Comparison of ENCODE assay signal across 9 mouse cellular contexts in genomic region chr15:95794611-95795565, GRCm38 (mm10). TPM values are rescaled to one million over a fixed set of nuclear protein-coding genes. Genes with fewer than 3 reads are reported as not detected.
A peak's percentile ranks its signal among the peaks of the same experiment; 100 is the strongest.
DNase-seq lines count a peak whose midpoint lies in the region; ATAC-seq and TF ChIP-seq lines count a peak whose summit lies in the region.
"Had no signal": no experiment of that assay in that cellular context is flagged by ENCODE, and none has a peak within 500 bp of the region (broad histone marks: within the 10 kb centered on the region; RNA-seq: fewer than 3 reads in every experiment).

No protein-coding gene starts in this region.

- no peaks in the 10 kb centered on the region for H3K27me3 ChIP-seq in kidney, embryonic 16.5 days (ENCODE audit: insufficient read depth, low read length)
- no peaks in the 10 kb centered on the region for H3K27me3 ChIP-seq in kidney, embryonic 14.5 days (ENCODE audit: control insufficient read depth, insufficient read depth, low read length)
- no peaks in the 10 kb centered on the region for H3K27me3 ChIP-seq in midbrain, embryonic 10.5 days (ENCODE audit: low read depth, poor library complexity, severe bottlenecking)
- H3K27me3 ChIP-seq in midbrain, embryonic 15.5 days (replicated peaks) = no peaks in the 10 kb centered on the region
- H3K27me3 ChIP-seq: limb, embryonic 13.5 days had no signal

- peaks cover 61% of the 10 kb centered on the region for H3K4me1 ChIP-seq in kidney, embryonic 16.5 days (ENCODE audit: insufficient read depth, low read length)
- H3K4me1 ChIP-seq in kidney, embryonic 14.5 days (ENCODE audit: control insufficient read depth, insufficient read depth, low read length) = peaks cover 45% of the 10 kb centered on the region
- H3K4me1 ChIP-seq in bone marrow, adult 2 months (ENCODE audit: control insufficient read depth, insufficient read depth, low read length) = peaks cover 11% of the 10 kb centered on the region
- peaks cover 29% of the 10 kb centered on the region for H3K4me1 ChIP-seq in midbrain, embryonic 10.5 days
- H3K4me1 ChIP-seq in midbrain, embryonic 15.5 days = peaks cover 31% of the 10 kb centered on the region

- TF ChIP-seq POLR2A in bone marrow, adult 2 months (IDR thresholded peaks at IDR 0.05; ENCODE audit: borderline replicate concordance, control insufficient read depth, low read depth, low read length) = no peak

- no peak overlapping the region for H3K4me3 ChIP-seq in kidney, embryonic 16.5 days (ENCODE audit: low read length)
- no peak overlapping the region for H3K4me3 ChIP-seq in kidney, embryonic 14.5 days (ENCODE audit: low read length)
- H3K4me3 ChIP-seq in bone marrow, adult 2 months (replicated peaks; ENCODE audit: control insufficient read depth, low read depth, low read length) = no peak overlapping the region
- H3K4me3 ChIP-seq in midbrain, embryonic 10.5 days = no peak overlapping the region
- H3K4me3 ChIP-seq in midbrain, embryonic 15.5 days = no peak overlapping the region
- H3K4me3 ChIP-seq: limb, embryonic 13.5 days had no signal

- no peaks in the 10 kb centered on the region; the same call in 1 of the 2 replicates for H3K36me3 ChIP-seq in kidney, embryonic 16.5 days (ENCODE audit: insufficient read depth, low read length)
- H3K36me3 ChIP-seq in kidney, embryonic 14.5 days (ENCODE audit: control insufficient read depth, insufficient read depth, low read length) = no peaks in the 10 kb centered on the region
- peaks cover 30% of the 10 kb centered on the region for H3K36me3 ChIP-seq in midbrain, embryonic 10.5 days
- no peaks in the 10 kb centered on the region for H3K36me3 ChIP-seq in midbrain, embryonic 15.5 days (replicated peaks)

- 54% methylated on average over 10 of the region's 10 CpGs for WGBS in kidney, embryonic 16.5 days
- 58% methylated on average over 10 of the region's 10 CpGs for WGBS in kidney, embryonic 14.5 days
- 41% methylated on average over 10 of the region's 10 CpGs for WGBS in bone marrow, adult 2 months
- 29% methylated on average over 10 of the region's 10 CpGs for WGBS in large intestine, adult 2 months
- 90% methylated on average over 10 of the region's 10 CpGs for WGBS in midbrain, embryonic 10.5 days
- WGBS in midbrain, embryonic 15.5 days = 73% methylated on average over 10 of the region's 10 CpGs

- H3K27ac ChIP-seq in kidney, embryonic 16.5 days (ENCODE audit: low read length) = peak overlapping the region; percentile 23; the same call in 1 of the 2 replicates
- no peak overlapping the region for H3K27ac ChIP-seq in kidney, embryonic 14.5 days (ENCODE audit: low read depth, low read length)
- peak overlapping the region; percentile 47; the same call in 1 of the 2 replicates for H3K27ac ChIP-seq in bone marrow, adult 2 months (ENCODE audit: control insufficient read depth, insufficient read depth, low read depth, low read length, poor library complexity)
- no peak overlapping the region for H3K27ac ChIP-seq in midbrain, embryonic 10.5 days (replicated peaks)
- no peak overlapping the region for H3K27ac ChIP-seq in midbrain, embryonic 15.5 days
- H3K27ac ChIP-seq: limb, embryonic 13.5 days had no signal

- no peak for TF ChIP-seq CTCF in bone marrow, adult 2 months (IDR thresholded peaks at IDR 0.05; ENCODE audit: control insufficient read depth, insufficient read depth, low read length)

- H3K9me3 ChIP-seq in kidney, embryonic 16.5 days (ENCODE audit: low read length) = no peaks in the 10 kb centered on the region
- no peaks in the 10 kb centered on the region for H3K9me3 ChIP-seq in kidney, embryonic 14.5 days (ENCODE audit: control insufficient read depth, low read length)
- no peaks in the 10 kb centered on the region for H3K9me3 ChIP-seq in midbrain, embryonic 10.5 days (replicated peaks)
- no peaks in the 10 kb centered on the region for H3K9me3 ChIP-seq in midbrain, embryonic 15.5 days
- H3K9me3 ChIP-seq: limb, embryonic 13.5 days had no signal

- no peak overlapping the region for H3K4me2 ChIP-seq in kidney, embryonic 16.5 days (replicated peaks; ENCODE audit: low read depth, low read length)
- no peak overlapping the region for H3K4me2 ChIP-seq in kidney, embryonic 14.5 days (replicated peaks; ENCODE audit: low read depth, low read length)
- no peak overlapping the region for H3K4me2 ChIP-seq in midbrain, embryonic 15.5 days
- H3K4me2 ChIP-seq: limb, embryonic 13.5 days had no signal

- DNase-seq in large intestine, adult 2 months (ENCODE audit: low read depth, low spot score) = peak; percentile 93
- DNase-seq in spleen, postnatal 4 days (ENCODE audit: low spot score in 2 of 2) = peak; percentile 59 to 71
- no peak for DNase-seq in embryo, embryonic 10 days (ENCODE audit: low spot score)
- no peak for DNase-seq in midbrain, embryonic 10.5 days (ENCODE audit: low spot score)

- no peak for ATAC-seq in kidney, embryonic 16.5 days (ENCODE audit: low FRiP score, low TSS enrichment)
- ATAC-seq in kidney, embryonic 14.5 days (ENCODE audit: low FRiP score, low TSS enrichment) = no peak
- ATAC-seq in midbrain, embryonic 15.5 days (replicated peaks) = no peak

- H3K9ac ChIP-seq in kidney, embryonic 16.5 days (replicated peaks; ENCODE audit: low read length) = no peak overlapping the region
- H3K9ac ChIP-seq in kidney, embryonic 14.5 days (ENCODE audit: low read depth, low read length) = no peak overlapping the region
- no peak overlapping the region for H3K9ac ChIP-seq in midbrain, embryonic 15.5 days
- H3K9ac ChIP-seq: limb, embryonic 13.5 days had no signal

RNA-seq across cellular contexts. Expression of gene Ano6, which starts 4.2 kb away (rescaled TPM):
- polyA plus RNA-seq in kidney, embryonic 16.5 days (2015; fragmentation: Nextera tagmentation; extraction: Ambion mirVana) = 54.4 and 67.2 TPM in 2 replicates
- 34.1 and 54.3 TPM in 2 replicates for polyA plus RNA-seq in kidney, embryonic 14.5 days (2014; fragmentation: Nextera tagmentation; extraction: Ambion mirVana)
- polyA plus RNA-seq in bone marrow, adult 2 months (2011; ENCODE audit: insufficient read depth, insufficient read length, low replicate concordance, missing spikeins) = 9.0 and 24.4 TPM in 2 replicates
- polyA plus RNA-seq in large intestine, adult 2 months (2012; rRNA removed) = 38.7 and 177 TPM in 2 replicates
- polyA plus RNA-seq in midbrain, embryonic 10.5 days (2016; fragmentation: Nextera tagmentation; extraction: Ambion mirVana) = 30.0 and 33.6 TPM in 2 replicates
- 26.8 and 29.7 TPM in 2 replicates for polyA plus RNA-seq in midbrain, embryonic 15.5 days (2015; fragmentation: Nextera tagmentation; extraction: Ambion mirVana)

Comparison
In these comparisons a context has a peak if more than half of its experiments do, and no peak if none do; other contexts are left out.
1. H3K27ac ChIP-seq: peak in kidney, embryonic 16.5 days (single experiment) and bone marrow, adult 2 months (single experiment); none in kidney, embryonic 14.5 days (single experiment), midbrain, embryonic 10.5 days (single experiment) and midbrain, embryonic 15.5 days (single experiment).
2. DNase-seq: peak in large intestine, adult 2 months (single experiment) and spleen, postnatal 4 days (2 of 2); none in embryo, embryonic 10 days (single experiment) and midbrain, embryonic 10.5 days (single experiment).